Mouse (Mus musculus) mouse embryonic stem cell (cell line): ENCODE measurements around the gene Pgm1.

Experiments used
- in situ Hi-C, 2 experiments: fragments of 300-500 bp; cut with MboI; formaldehyde crosslinking; loops; 1 replicate in 1 of 2; 3 replicates in 1 of 2; pipeline ENCODE4 v1.14.3; 2019 to 2020; ENCODE audit warnings: low sequenced_read_pairs in 2 of 2, low pct_unique_long_range_greater_than_20kb in 1 of 2, mixed read lengths in 1 of 2; ENCODE audit not compliant: unreplicated experiment in 1 of 2

The Pgm1 gene

DNA sequence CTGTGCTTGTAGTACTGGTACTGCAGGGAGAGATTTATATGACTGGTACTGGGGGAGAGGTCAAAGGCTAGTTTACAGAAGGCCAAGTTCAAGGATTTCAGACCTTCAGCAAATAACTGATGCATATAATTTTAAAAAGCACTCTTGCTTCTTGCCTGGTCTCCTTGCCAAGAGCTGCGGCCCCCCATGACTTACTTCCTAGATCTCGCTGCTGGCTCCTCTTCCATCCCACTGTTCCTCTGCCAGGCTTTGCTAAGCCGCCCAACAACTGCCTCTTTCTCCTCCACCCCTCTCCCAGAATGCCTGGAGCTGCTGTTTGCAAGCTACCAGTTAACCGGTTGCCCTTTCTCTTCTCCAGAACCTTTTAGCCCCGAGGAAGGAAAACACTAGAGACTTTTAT is 71.8 kb downstream of the Pgm1 start:
- in situ Hi-C loops: no loop called here

- in situ Hi-C loops: no loop called here
Measured at GRCm38 (mm10) chr4:100001806-100002205, 72.6 kb downstream of the Pgm1 start.

- in situ Hi-C loops: no loop called here
Measured at GRCm38 (mm10) chr4:100007721-100008120, 78.5 kb downstream of the Pgm1 start.

DNA sequence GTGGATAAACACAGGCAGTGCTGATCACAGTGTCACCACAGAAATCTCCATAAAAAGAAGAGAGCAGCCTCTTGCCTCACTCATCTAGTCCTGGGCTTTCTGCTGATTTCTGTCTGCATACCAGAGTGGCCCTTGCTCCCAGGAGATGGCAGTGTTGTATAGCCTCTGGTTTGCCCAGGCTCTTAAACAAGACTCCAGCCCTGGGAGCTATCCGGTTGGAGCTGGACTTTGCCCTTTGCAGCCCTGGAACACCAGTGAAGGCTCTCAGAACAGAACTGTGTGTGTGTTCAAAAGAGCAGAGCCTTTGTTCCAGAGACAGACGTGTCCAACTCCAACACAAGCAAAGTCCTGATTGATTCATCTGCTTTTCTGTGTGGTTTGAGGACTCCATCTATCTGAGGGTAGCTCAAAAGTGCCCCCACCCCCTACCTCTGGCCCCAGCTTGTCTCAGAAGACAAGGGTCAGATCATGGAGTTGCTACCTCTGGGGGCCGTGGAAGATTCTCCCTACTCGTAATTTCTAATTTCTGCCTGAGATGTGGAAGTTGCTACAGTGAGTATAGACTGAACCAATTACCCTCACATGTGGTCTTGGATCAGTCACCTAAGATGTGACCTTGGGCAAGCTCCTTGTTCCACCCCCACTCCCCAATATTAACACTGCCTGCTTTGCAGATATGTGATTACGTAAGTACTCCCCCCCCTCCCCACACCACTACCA is 79.3 kb downstream of the Pgm1 start:
- in situ Hi-C loops: no loop called here

DNA sequence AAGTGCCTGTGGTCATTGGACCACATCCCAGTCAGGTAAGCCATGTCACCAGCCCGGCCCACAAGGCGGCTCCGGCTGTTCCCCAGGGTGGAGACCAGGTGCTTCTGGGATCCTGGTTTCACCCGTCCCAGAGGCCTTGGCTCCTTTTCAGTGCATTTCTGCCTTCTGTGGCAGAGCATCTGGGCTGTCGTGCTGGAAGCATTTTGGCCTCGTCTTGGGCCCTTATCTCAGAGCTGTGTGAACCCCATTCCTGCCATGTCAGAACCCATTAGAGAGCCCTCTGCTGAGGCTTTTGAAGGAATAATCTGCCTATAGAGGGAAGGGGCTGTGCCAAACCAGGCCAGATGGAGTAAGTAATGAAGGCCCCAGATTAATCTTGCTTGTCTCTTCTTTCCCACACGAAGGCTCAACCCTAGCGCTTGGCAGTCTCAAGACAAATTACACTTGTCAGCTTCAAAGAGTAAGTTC is 80.0 kb downstream of the Pgm1 start:
- in situ Hi-C loops: no loop called here

GRCm38 (mm10) chr4:100010916-100011315 is 81.7 kb downstream of the Pgm1 start:
- in situ Hi-C loops: no loop called here

DNA sequence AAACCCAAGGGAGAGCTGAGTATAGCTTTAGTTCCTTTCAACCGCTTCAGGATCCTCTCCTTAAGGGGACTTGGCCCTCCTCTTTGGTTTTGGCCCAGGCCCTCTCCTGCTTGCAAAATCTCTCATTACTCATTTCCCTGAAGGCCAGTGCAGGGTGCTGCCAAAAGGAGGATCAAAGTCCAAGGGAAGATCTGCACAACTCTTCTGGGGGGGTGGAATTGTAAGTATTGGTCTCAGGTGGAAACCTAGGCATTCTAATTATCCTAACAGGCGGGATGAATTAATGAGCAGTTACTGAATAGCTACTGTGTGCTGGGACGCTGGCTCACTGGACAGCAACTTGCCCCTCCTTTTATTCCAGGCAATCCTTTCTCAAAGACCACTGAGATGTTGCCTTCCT is 82.3 kb downstream of the Pgm1 start:
- in situ Hi-C loops: no loop called here

- in situ Hi-C loops: no loop called here
Measured at GRCm38 (mm10) chr4:100012361-100013035, 83.3 kb downstream of the Pgm1 start.

GRCm38 (mm10) chr4:100027773-100028172 is 98.6 kb downstream of the Pgm1 start:
- in situ Hi-C loops: loop anchor here (25.0 kb wide), 1 partner anchor 510 kb away; no protein-coding TSS in a partner anchor

DNA sequence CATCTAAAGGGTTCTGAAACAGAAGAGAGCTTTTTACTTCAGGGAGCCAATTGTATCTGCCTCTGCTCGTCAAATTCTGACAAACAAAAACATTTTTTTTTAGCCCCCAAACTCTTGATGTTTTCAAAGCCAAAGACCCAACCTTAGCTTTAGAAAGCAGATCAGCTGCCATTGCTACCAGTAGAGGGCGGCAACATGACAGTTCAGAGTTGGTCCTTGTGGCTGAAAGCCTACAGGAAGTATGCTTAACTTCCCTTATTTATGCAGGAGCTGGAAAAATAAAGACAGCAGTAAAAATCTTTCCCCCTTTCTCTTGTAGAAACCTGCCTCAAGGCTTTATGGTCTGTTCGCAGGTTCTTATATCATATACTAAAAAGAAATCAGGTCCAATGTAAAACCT is 99.4 kb downstream of the Pgm1 start:
- in situ Hi-C loops: loop anchor here (25.0 kb wide), 1 partner anchor 509 kb away; no protein-coding TSS in a partner anchor

DNA sequence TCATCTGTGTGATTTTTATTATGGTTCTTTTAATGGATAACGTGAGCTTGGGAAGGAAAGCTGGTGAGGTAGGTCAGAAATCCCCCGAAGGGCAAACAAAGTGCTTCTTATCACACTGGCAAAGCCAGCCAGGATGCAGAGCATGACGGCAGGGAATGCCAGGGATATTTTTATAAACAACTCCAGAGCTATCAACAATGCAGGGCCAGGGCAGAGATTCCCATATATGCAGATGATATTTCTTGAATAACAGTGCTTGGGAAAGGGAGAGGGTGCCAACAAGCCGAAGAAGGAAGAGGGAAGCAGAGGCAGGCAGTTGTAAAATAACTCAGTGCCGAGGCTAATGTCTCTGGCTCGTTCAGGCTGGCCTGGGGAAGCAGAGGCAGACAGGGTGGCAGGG is 102.1 kb downstream of the Pgm1 start:
- in situ Hi-C loops: loop anchor here (25.0 kb wide), 1 partner anchor 506 kb away; no protein-coding TSS in a partner anchor

GRCm38 (mm10) chr4:100032608-100033007 is 103.4 kb downstream of the Pgm1 start:
- in situ Hi-C loops: loop anchor here (25.0 kb wide), 1 partner anchor 505 kb away; no protein-coding TSS in a partner anchor

GRCm38 (mm10) chr4:100033944-100034343 is 104.7 kb downstream of the Pgm1 start:
- in situ Hi-C loops: loop anchor here (25.0 kb wide), 1 partner anchor 503 kb away; no protein-coding TSS in a partner anchor

DNA sequence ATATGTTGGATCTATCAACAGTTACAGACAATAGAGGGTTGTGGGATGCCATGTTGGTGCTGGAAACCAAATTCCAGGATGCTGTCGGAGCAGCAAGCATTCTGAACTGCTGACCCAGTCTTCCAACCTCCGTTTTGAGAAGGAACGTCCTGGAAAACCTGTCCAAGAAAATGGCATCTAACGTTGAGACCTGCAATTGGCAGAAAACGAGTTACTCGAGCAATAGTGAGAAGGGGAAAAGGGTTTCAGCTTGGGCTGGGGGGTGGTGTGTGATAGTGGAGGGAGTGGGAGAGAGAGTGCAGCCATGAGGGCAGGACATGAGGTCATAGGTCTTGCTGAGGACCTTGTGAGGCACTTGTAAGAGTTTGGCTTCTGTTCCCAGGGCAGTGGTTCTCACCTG is 105.8 kb downstream of the Pgm1 start:
- in situ Hi-C loops: loop anchor here (25.0 kb wide), 1 partner anchor 502 kb away; no protein-coding TSS in a partner anchor

DNA sequence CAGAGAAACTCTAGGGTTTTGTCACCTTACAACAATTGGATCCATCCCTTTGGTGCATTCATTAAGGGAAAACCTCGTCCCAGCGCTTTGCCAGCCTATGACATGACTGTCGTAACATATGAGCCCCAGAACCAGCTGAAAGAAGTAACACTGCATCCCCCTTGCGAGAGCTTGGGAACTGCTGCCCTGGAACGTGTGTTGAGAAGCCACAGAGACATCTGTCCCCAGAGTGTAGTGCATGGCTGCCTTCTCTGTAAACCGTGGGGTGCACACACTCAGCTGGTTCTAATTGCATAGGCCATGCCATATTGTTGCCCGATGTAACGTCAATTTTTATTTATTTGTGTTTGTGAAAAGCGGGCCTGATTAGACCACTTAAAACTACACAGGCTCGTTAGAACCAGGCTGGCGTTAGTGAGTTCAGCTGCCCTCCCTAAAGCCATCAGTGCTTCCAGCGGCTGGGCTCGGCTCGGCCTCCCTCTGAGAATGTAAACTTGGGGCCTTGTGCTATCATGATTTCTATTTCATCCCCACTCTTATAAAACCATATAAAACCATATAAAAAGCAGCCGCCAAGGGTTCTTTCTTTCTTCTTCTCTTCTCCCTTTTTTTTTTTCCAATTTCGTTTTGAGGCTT is 106.8 kb downstream of the Pgm1 start:
- in situ Hi-C loops: loop anchor here (25.0 kb wide), 1 partner anchor 501 kb away; no protein-coding TSS in a partner anchor
